Mouse (Mus musculus) C2C12 (cell line): ENCODE data around the gene Lman1l.

Source experiments
- CTCF ChIP-seq: IDR thresholded peaks from one replicate; pipeline ENCODE4 v1.5.1; 2011; ENCODE audit not compliant: control insufficient read depth, insufficient read depth, insufficient read length
- FOSL1 ChIP-seq: IDR thresholded peaks from one replicate; pipeline ENCODE4 v1.8.0; 2011; ENCODE audit warnings: mild to moderate bottlenecking, low read length; ENCODE audit not compliant: poor library complexity, insufficient read depth, severe bottlenecking
- MYOG ChIP-seq: IDR thresholded peaks from one replicate; pipeline ENCODE4 v1.6.1; 2011; ENCODE audit not compliant: control insufficient read depth, insufficient read length; ENCODE audit errors: extremely low read depth

DNA sequence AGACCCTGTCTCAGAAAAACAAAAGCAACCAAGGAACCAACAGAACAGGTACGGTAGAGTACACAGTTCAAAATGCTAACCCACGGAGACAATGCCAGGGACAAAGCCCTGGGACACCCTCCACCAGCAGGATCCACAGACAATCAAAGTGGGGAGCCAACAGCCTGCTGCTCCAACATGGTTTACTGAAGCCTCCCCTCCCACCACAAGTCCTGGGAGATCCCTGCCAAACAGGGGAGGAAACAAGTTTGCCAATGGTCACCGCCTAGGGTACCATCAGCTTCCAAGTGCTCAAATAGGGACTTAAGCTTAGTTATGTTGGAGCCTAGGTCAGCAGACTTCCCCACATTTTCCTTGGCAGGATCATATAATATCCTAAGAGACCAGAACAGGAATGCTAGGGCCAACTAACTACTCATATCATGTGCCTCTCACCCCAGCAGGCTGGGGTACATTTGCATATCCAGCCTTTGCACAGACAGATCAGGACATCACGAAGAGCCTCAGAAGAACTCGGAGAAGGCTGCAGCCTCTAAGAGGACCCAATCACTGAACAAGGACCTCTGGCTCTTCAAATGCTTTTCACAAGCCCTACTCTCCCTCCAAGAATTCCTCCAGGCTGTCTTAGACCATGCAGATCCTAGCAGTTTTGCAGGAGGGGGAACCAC, 19.2 kb upstream of the Lman1l start:
- no peak for TF ChIP-seq FOSL1
- TF ChIP-seq CTCF = no peak
- TF ChIP-seq MYOG = no peak
